Mouse (Mus musculus): ENCODE measurements around the gene Insr. TPM values are rescaled to one million over a fixed set of nuclear protein-coding genes. Genes with fewer than 3 reads are reported as not detected.

Insr gene
- total and polyA plus RNA-seq, 2 experiments from 2014 or later: 36.9 to 39.5 TPM

DNA sequence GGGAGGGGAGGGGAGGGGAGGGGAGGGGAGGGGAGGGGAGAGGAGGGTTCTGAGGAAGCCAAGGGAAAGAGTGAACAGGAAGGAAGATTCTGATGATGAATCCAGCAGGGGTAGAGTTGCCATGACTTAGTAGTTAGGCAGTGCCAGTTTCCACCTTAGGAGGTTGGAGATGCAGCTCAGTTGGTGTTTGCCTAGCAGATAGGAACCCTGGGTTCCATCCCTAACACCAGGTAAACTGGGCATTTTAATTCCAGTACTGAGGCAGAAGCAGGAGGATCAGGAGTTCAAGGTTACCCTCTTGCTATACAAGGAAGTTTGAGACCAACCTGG is 56.8 kb downstream of the Insr start:
- H3K36me3 ChIP-seq (ENCODE audit: insufficient read depth): no peaks in the 10 kb centered on the region
- peaks cover 11% of the 10 kb centered on the region for H3K4me1 ChIP-seq (ENCODE audit: insufficient read depth)
- H3K4me3 ChIP-seq (ENCODE audit: low read depth, low read length): no peak overlapping the region
- no peaks in the 10 kb centered on the region for H3K27me3 ChIP-seq (ENCODE audit: insufficient read depth, low read length)
- no peak for ATAC-seq
- no peak for DNase-seq
- no peak overlapping the region for H3K27ac ChIP-seq (ENCODE audit: low read depth, low read length)
- no peaks in the 10 kb centered on the region for H3K9me3 ChIP-seq (ENCODE audit: low read length)
- no peak overlapping the region for H3K9ac ChIP-seq
- TF ChIP-seq CTCF (IDR thresholded peaks at IDR 0.05; ENCODE audit: low read depth): no peak
- no peak overlapping the region for H3K4me2 ChIP-seq (ENCODE audit: low read depth)

DNA sequence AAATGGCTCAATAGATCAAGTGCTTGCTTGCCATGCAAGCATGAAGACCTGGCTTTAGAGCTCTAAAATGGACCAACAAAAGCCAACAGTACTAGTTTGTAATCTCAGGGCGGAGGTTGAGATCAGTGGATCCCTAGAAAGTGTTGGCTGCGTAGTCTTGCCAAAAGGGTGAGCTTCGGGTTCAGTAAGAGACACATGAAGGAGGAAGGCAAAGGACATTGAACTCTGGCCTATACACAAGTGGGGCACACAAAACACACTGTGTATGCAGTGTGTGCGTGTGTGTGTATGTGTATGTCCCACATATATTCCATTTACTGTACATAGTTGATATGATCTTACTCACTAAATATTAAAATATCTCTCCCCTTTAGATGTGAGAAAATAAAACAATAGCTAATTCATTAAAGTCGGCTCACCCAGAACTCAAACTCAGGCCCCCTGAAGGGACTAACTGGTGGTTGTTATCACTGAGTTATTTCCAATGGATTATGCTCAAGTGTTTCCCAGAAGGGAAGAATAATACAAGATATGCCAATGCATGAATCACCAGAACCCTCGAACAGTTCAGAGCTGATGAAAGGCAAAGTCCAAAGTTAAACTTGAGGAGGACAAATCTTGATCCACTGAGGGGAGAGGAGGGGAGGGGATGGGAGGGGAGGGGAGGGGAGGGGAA is 57.3 kb downstream of the Insr start:
- H3K4me1 ChIP-seq (ENCODE audit: insufficient read depth): peaks cover 11% of the 10 kb centered on the region
- peak overlapping the region; percentile 63 for H3K4me3 ChIP-seq (ENCODE audit: low read depth, low read length)
- 53% methylated on average over 6 of the region's 6 CpGs for WGBS
- no peaks in the 10 kb centered on the region for H3K9me3 ChIP-seq (ENCODE audit: low read length)
- H3K9ac ChIP-seq: peak overlapping the region; percentile 78; the same call in 1 of the 2 replicates
- peak overlapping the region; percentile 94 for H3K27ac ChIP-seq (ENCODE audit: low read depth, low read length)
- ATAC-seq (no peak), DNase-seq (no peak)
- no peaks in the 10 kb centered on the region for H3K27me3 ChIP-seq (ENCODE audit: insufficient read depth, low read length)
- no peak for TF ChIP-seq CTCF (IDR thresholded peaks at IDR 0.05; ENCODE audit: low read depth)
- H3K4me2 ChIP-seq (ENCODE audit: low read depth): peak overlapping the region; percentile 76
- H3K36me3 ChIP-seq (ENCODE audit: insufficient read depth): no peaks in the 10 kb centered on the region

DNA sequence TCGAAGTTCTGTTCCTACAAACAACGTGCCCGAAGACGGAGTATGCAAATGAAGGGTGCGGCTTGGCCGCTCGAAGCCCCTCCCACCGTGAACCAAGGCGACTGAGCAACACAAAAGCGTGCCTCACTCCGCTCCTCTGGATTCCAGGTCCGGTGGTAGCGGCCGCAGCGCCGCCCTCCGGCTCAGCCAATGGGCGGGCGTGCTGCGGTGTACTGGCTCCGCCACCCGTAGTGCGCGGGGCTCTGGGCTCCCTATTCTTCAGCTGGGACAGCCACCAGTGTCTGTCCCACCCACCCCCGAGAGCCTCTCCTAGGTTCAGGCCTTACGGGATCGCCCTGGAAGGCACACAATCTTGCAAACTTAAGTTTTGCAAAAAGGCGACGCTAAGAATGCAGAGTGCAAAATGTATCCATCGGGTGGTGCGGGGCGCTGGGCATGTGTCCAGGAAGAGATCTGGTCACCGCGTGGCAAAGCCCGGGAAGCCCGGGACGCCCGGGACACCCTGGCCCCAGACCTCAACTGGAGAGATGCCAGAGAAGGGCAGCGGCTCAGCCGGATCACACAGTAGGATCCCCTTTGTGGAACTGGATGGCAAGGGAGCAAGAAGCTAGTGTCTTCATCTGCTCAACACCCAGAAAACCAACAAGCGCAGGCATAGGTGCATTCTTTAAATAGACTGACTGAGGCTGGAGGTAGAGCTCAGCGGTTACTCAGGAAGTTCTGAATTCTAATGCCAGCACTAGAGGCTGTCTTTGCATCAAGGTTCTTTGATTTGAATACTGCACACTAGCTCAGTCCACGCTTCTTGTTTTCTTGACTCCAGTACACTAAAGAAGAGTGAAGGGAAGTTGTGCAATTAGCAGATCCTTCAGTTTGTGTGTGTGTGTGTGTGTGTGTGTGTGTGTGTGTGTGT is 58.1 kb downstream of the Insr start:
- no peaks in the 10 kb centered on the region for H3K9me3 ChIP-seq (ENCODE audit: low read length)
- no peaks in the 10 kb centered on the region for H3K36me3 ChIP-seq (ENCODE audit: insufficient read depth)
- peak overlapping the region; percentile 63 for H3K4me3 ChIP-seq (ENCODE audit: low read depth, low read length)
- under 1% methylated on average over 43 of the region's 43 CpGs for WGBS
- DNase-seq (peak; percentile 96), ATAC-seq (peak; percentile 99)
- no peaks in the 10 kb centered on the region for H3K27me3 ChIP-seq (ENCODE audit: insufficient read depth, low read length)
- peaks cover 11% of the 10 kb centered on the region for H3K4me1 ChIP-seq (ENCODE audit: insufficient read depth)
- peak overlapping the region; percentile 78 for H3K9ac ChIP-seq
- H3K4me2 ChIP-seq (ENCODE audit: low read depth): peak overlapping the region; percentile 76
- TF ChIP-seq CTCF (IDR thresholded peaks at IDR 0.05; ENCODE audit: low read depth): peak; percentile 38
- H3K27ac ChIP-seq (ENCODE audit: low read depth, low read length): peak overlapping the region; percentile 94

DNA sequence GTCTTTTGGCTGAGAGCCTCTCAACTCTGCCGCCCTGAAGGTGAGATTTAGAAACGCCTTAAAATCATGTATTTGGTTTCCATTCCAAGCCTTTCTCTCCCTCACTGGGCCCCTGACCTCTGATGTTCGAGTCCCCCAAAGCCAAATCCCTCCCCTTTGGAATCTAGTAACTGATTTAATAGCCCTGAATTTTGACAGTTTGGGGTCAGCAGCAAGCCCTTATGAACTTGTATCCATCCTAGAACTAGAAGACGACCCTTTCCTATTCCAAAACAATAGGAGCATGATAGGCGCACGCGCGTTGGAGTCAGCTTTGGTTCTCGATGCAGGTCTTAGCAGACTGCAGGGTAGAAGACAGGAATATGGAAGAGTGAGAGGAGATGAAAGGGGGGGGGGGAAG is 58.9 kb downstream of the Insr start:
- TF ChIP-seq CTCF (IDR thresholded peaks at IDR 0.05; ENCODE audit: low read depth): 0 out of 2 replicates have a peak, but pooled peaks have one; percentile 16
- DNase-seq (peak; percentile 74), ATAC-seq (peak; percentile 72)
- no peaks in the 10 kb centered on the region for H3K36me3 ChIP-seq (ENCODE audit: insufficient read depth)
- peak overlapping the region; percentile 94 for H3K27ac ChIP-seq (ENCODE audit: low read depth, low read length)
- peaks cover 11% of the 10 kb centered on the region for H3K4me1 ChIP-seq (ENCODE audit: insufficient read depth)
- H3K4me2 ChIP-seq (ENCODE audit: low read depth): peak overlapping the region; percentile 76
- no peaks in the 10 kb centered on the region for H3K9me3 ChIP-seq (ENCODE audit: low read length)
- 2% methylated on average over 9 of the region's 9 CpGs for whole genome bisulfite sequencing
- peak overlapping the region; percentile 63 for H3K4me3 ChIP-seq (ENCODE audit: low read depth, low read length)
- no peaks in the 10 kb centered on the region for H3K27me3 ChIP-seq (ENCODE audit: insufficient read depth, low read length)
- H3K9ac ChIP-seq: peak overlapping the region; percentile 78

DNA sequence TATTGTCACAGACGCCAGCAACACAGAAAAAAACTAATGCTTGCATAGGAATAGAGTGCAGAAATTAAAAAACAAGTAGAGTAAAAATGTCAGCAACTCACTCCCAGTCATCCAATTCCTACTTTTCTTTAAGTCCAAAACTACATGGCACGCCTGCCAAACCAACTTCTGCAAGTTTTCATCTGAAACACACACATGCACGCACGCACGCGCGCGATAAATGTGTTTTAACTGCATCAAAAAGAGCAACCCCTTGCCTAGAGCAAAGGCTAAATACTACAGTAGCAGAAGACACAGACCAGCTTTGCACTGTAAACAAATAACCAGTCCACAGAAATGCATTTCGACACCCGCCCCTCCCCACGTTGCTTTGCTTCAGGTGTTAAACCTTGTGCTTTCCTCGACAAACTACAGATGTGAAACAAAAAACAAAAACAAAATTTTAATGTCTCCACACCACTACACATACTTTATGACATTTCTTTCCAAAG is 59.5 kb downstream of the Insr start:
- no peaks in the 10 kb centered on the region for H3K9me3 ChIP-seq (ENCODE audit: low read length)
- peak overlapping the region; percentile 94 for H3K27ac ChIP-seq (ENCODE audit: low read depth, low read length)
- TF ChIP-seq CTCF (IDR thresholded peaks at IDR 0.05; ENCODE audit: low read depth): no peak
- H3K36me3 ChIP-seq (ENCODE audit: insufficient read depth): no peaks in the 10 kb centered on the region
- WGBS: 81% methylated on average over 12 of the region's 12 CpGs
- H3K4me3 ChIP-seq (ENCODE audit: low read depth, low read length): peak overlapping the region; percentile 63
- H3K4me2 ChIP-seq (ENCODE audit: low read depth): peak overlapping the region; percentile 76
- ATAC-seq: no peak
- H3K9ac ChIP-seq: peak overlapping the region; percentile 78; the same call in 1 of the 2 replicates
- peak; percentile 11 for DNase-seq
- no peaks in the 10 kb centered on the region for H3K27me3 ChIP-seq (ENCODE audit: insufficient read depth, low read length)
- peaks cover 11% of the 10 kb centered on the region for H3K4me1 ChIP-seq (ENCODE audit: insufficient read depth)

DNA sequence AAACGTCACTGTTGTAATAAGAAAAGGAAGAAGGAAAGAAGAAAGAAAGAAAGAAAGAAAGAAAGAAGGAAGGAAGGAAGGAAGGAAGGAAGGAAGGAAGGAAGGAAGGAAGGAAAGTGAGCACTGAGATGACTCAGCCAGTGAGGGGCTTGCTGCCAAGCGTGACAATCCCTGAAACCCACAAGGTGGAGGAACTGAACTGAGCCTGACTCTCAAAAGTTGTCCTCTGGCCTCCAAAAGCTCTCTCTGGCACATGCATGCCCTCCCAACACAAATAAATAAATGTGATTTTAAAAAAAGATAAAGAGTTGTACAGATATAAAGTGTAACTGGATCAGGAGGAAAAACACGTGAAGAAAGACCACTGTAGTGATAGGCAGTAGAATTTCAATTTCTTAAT is 60.2 kb downstream of the Insr start:
- ATAC-seq (no peak), DNase-seq (no peak)
- Histone ChIP-seq H3K36me3 (ENCODE audit: insufficient read depth) (no peaks in the 10 kb centered on the region), H3K27ac (ENCODE audit: low read depth, low read length) (no peak overlapping the region), H3K4me2 (ENCODE audit: low read depth) (no peak overlapping the region), H3K9ac (no peak overlapping the region), H3K27me3 (ENCODE audit: insufficient read depth, low read length) (no peaks in the 10 kb centered on the region), H3K4me3 (ENCODE audit: low read depth, low read length) (no peak overlapping the region), H3K9me3 (ENCODE audit: low read length) (no peaks in the 10 kb centered on the region), H3K4me1 (ENCODE audit: insufficient read depth) (peaks cover 11% of the 10 kb centered on the region)
- 73% methylated on average over 3 of the region's 3 CpGs for WGBS
- TF ChIP-seq CTCF (IDR thresholded peaks at IDR 0.05; ENCODE audit: low read depth): no peak
